Mouse (Mus musculus) monocyte, adult 5-6 weeks (primary cell): ENCODE data around the gene Plekhg6. TPM values are rescaled to one million over a fixed set of nuclear protein-coding genes. Genes with fewer than 3 reads are reported as not detected.

Experiments
- ATAC-seq: fragments of 153-309, 156-312 bp; replicated peaks from 2 replicates; pipeline ENCODE4 v1.8.0; 2017; ENCODE audit warnings: mild to moderate bottlenecking; ENCODE audit not compliant: low TSS enrichment, insufficient number of reproducible peaks, severe bottlenecking, poor library complexity, low FRiP score
- total RNA-seq: library from RNA; stranded (forward); fragments of 200-1000, 200-491, 200-594 nt; gene quantifications from 3 replicates; pipeline ENCODE4 v1.2.3, GENCODE M21; 2017

The Plekhg6 gene
- total RNA-seq, 1 experiment from 2014 or later: not detected

DNA sequence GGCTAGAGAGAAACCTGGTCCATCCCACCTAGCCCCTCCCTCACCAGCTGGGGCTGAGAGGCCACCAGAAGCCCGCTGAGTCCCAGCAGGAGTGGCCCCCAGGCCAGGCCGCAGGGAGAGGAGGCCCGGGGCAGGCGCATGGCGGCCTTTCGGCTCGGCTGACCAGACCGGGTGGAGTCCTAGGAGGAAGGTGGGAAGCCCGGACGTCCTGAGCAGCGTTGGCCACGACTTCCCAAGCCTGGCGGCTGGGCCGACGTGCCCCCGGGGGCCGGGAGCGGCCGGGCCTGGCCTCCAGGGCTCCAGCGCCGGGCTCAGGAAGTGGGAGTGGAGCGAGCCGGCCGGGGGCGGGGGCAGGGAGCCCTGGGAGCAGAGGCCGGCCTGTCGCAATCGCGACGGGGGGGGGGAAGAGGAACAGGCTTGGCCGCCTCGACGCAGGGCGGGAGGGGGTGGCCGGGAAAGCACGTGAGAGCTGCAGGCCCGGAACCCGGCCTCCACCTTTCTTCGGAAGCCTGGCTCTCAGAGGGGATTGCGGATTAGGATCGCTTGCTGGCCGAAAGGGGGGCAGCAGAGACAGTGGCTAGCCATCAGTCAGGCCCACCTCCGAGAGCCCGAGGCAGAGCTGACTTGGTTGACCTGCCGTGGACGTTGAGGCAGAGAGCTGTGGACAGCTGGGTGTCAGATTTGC is 66.9 kb downstream of the Plekhg6 start, which contains the start of gene Ltbr:
TSS of gene Ltbr (minus strand) at position 340 of the 685 bp plus-strand sequence.
- ATAC-seq: peak; percentile 76

Other genes starting within 250 kb of the Plekhg6 start
- gene Nop2, start 248.9 kb downstream of the Plekhg6 start, total RNA-seq: 15.9 to 23.8 TPM (median 23.2 TPM) in 3 replicates
- gene Iffo1, start 235.6 kb downstream of the Plekhg6 start, total RNA-seq: 15.5 to 29.7 TPM (median 16.2 TPM) in 3 replicates
- gene Gapdh, start 214.3 kb downstream of the Plekhg6 start, total RNA-seq: 353 to 432 TPM (median 359 TPM) in 3 replicates
- gene Ncapd2, start 189.1 kb downstream of the Plekhg6 start, total RNA-seq: 17.6 to 79.8 TPM (median 33.5 TPM) in 3 replicates
- gene Mrpl51, start 189.0 kb downstream of the Plekhg6 start, total RNA-seq: 20.1 to 33.9 TPM (median 25.9 TPM) in 3 replicates
- 12.8 to 29.3 TPM (median 15.5 TPM) in 3 replicates for gene Vamp1, start 165.2 kb downstream of the Plekhg6 start, total RNA-seq
- gene Tapbpl, start 148.9 kb downstream of the Plekhg6 start, total RNA-seq: 32.5 to 50.2 TPM (median 35.0 TPM) in 3 replicates
- gene Cd27, start 143.8 kb downstream of the Plekhg6 start, total RNA-seq: 9.1 to 38.2 TPM (median 26.6 TPM) in 3 replicates
- gene Tuba3a, start 94.8 kb downstream of the Plekhg6 start, total RNA-seq: 0.78 TPM in 1 of 3 replicates, not detected in the others
- gene Ltbr, start 66.9 kb downstream of the Plekhg6 start, total RNA-seq: 29.5 to 47.9 TPM (median 41.2 TPM) in 3 replicates
- gene Scnn1a, start 60.1 kb downstream of the Plekhg6 start, total RNA-seq: 3.1 to 6.4 TPM (median 5.9 TPM) in 3 replicates
- gene Tnfrsf1a, start 31.4 kb downstream of the Plekhg6 start, total RNA-seq: 101 to 111 TPM (median 103 TPM) in 3 replicates
- gene Cd9, start 114.0 kb upstream of the Plekhg6 start, total RNA-seq: 490 to 606 TPM (median 578 TPM) in 3 replicates
- 6.4 to 37.1 TPM (median 9.9 TPM) in 3 replicates for gene Vwf, start 166.0 kb upstream of the Plekhg6 start, total RNA-seq